Mouse (Mus musculus) ES-CJ7 (cell line): ENCODE measurements around the gene Slc16a10.

Experiments
- DNase-seq: peaks from one replicate; pipeline ENCODE4 v3.0.0; 2011; ENCODE audit warnings: low read depth, low spot score

The Slc16a10 gene

GRCm38 (mm10) chr10:40109520-40109919 is 32.5 kb downstream of the Slc16a10 start:
- DNase-seq: no peak

GRCm38 (mm10) chr10:40108992-40109391 is 33.1 kb downstream of the Slc16a10 start:
- DNase-seq: no peak

GRCm38 (mm10) chr10:40107995-40108394 is 34.1 kb downstream of the Slc16a10 start:
- DNase-seq: no peak

- no peak for DNase-seq
Observed at GRCm38 (mm10) chr10:40105174-40105573, 36.9 kb downstream of the Slc16a10 start.

- no peak for DNase-seq
Observed at GRCm38 (mm10) chr10:40103790-40104189, 38.3 kb downstream of the Slc16a10 start.

GRCm38 (mm10) chr10:40102986-40103385 is 39.1 kb downstream of the Slc16a10 start:
- DNase-seq: no peak

DNA sequence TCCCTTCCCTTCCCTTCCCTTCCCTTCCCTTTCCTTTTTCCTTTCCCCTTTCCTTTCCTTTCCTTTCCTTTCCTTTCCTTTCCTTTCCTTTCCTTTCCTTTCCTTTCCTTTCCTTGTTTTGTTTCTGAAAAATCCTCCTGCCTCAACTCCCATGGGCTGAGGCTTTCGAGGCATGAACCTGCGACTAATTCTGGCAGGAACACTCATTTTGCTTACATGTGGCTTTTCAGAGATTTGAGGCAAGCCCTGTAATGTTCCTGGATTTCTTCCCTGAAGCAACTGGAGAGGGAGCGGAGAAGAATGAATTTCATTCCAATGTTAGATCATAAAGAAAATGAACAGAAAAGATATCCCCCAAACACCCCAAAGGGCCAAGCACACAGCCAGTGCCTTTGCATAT is 39.9 kb downstream of the Slc16a10 start:
- no peak for DNase-seq

GRCm38 (mm10) chr10:40098441-40098840 is 43.6 kb downstream of the Slc16a10 start:
- DNase-seq: no peak

- DNase-seq: no peak
Observed at GRCm38 (mm10) chr10:40097519-40097918, 44.5 kb downstream of the Slc16a10 start.

- no peak for DNase-seq
Observed at GRCm38 (mm10) chr10:40094752-40095151, 47.3 kb downstream of the Slc16a10 start.

DNA sequence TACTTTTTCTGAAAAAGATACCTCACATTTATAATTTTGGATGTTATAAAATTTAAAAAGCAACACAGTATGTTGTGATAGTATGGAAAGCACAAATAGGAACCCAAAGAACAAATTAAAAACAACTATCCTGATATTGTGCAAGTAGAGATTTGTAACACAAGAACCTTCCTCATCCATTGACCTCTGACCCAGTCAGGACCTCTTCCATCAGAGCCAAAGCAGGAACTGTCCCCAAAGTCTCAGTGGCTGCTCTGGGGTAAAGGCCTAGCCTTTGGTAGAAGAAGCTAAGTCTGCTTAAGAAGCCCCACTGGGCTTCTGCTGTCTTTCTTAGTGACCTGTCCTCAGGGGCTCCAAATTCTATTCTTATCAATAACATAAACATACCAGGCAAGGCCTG is 48.5 kb downstream of the Slc16a10 start:
- DNase-seq: no peak

DNA sequence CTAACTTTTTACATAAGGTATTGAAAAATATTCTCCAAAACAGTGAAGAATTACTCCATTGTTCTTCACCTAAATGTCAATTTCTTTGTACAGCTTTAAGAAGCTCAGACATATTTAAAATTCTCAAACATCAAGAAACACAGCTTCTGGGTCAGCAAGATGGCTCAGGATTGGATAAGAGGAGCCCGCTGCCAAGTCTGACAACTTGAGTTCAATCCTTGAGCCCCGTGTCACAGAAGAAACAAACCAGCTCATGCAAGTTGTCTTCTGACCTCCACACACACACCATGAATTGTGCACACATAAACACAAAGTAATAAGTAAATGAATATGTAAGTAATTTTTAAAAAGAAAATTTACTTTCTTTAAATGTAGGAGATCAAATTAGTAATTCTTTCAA is 50.6 kb downstream of the Slc16a10 start:
- no peak for DNase-seq

DNA sequence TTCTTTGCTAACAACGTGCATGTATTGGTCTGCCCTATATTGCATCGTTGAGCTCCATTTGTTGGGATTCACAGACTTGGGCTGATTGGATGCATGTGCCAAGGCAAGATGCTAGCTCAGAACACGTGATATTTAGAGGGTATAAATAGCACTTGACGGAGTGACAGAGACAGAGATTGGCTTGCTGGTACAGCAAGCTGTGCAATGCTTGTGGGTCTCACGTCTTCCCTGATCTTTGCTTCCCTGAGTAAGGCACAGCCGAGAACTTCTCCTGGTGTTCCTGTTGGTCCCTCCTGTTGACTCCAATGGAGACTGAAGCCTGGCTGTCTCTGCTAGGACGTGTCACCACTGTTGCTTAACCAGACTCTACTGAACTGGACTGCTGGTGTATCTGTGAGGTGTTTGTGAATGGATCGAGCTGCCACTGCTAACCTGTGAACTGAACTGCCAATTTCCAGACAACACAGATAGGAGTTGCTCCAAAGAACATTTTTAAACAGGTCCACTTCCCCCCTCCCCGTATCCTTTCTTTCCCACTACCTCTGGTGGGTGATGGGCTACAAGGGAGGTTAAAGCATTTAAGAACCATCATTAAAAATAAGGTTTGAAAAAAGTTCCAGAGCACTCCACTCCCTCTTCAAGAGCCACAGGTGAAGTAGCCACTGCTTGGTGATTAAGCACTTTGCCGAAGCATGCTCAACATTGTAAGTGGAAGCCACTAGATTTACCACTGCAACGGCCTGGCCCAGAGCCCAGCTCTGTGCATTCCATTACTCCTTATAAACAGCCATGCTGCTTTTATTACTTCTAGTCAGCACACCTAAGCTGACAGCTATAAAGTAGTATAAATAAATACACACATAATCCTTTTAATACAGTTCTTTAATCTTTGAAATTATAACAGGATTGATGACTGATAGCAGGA is 51.3 kb downstream of the Slc16a10 start:
- no peak for DNase-seq

DNA sequence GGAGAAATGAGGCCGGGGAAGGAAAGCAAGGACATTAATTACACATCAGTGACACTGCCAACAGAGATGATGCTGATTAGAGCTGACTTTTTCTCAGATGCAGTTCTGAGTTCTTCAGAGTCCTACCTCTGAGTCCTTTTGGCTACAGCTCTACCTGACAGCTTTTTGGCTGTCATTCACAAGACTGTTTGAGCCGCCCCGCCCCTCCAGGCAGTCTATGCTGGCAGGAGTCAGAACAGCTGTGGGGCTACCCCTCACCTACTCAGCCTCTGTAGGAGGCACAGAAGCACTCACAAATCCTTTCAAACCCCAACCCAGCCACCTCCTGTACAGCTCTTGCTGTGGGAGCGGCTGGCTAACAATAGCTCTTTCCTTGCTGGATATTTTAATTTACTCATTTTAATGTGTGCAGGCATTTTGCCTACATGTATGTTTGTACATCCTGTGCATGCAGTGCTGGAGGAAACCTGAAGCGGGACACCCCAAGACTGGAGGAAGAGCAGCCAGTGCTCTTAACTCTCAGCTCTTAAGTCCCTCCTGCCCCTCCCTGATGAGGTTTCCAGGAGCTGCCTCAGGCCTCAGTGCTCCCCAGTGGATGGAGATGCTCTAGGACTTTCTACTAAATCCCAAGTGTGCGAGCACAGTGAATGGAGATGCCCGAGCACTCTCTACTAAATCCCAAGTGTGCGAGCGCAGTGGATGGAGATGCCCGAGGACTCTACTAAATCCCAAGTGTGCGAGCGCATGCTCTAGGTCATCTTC is 57.5 kb downstream of the Slc16a10 start:
- no peak for DNase-seq

GRCm38 (mm10) chr10:40083556-40083955 is 58.5 kb downstream of the Slc16a10 start:
- DNase-seq: no peak

DNA sequence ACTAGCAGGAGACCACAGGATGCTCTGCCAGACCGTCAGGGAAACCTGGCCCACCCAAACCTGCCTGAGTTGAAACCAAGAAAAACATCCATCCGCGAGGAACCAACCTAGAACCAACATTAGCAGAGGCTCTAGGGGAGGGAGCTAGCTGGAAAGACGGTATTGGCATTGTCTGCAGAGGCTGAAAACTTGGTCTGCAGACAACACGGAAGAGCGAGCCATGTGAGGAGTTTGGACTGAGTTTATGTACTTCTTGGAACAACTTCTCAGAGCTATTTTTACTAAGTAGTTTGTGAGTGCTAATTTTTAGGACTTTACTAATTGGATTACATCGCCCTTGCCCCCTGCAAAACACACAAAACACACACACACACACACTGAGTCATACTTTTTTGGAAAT is 59.4 kb downstream of the Slc16a10 start:
- no peak for DNase-seq

DNA sequence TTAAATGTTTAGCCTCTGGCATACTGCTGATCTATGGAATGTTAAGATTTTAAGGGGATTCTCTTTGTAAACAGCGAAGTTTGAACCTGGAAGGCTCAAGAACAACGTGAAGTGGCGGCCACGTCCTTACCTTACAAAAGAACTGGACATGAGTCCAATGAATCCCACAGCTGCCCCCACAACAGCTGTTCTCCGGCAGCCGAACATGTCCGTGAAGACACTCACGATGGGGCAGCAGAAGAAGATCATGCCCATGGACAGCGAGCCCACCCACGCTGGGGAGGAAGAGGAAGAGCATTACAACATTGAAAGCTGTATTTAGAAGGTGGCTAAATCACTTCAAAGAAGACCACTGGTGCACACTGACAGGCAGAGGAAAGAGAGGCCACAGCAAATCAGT is 61.5 kb downstream of the Slc16a10 start:
- no peak for DNase-seq

DNA sequence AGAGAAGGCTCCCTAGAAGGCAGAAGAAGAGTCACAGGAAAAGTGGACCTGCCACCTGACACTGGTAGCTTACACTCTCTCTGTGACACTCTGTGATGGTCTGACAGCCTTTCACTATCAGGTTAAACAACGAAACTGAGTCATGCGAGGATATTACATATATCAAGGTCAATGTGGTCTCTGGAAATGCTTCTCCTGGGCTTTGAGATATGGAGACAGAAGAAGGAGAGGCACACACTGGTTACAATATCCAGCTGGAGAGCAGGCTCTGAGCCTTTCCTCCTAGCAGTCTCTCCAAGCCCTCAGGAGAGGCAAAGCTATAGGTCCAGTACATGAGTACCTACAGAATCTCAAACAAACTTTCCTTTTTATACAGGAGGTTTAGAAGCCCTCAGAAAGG is 62.8 kb downstream of the Slc16a10 start:
- DNase-seq: no peak

- DNase-seq: no peak
Observed at GRCm38 (mm10) chr10:40077960-40078353, 64.1 kb downstream of the Slc16a10 start.

- no peak for DNase-seq
Observed at GRCm38 (mm10) chr10:40077346-40077959, 64.6 kb downstream of the Slc16a10 start.

DNA sequence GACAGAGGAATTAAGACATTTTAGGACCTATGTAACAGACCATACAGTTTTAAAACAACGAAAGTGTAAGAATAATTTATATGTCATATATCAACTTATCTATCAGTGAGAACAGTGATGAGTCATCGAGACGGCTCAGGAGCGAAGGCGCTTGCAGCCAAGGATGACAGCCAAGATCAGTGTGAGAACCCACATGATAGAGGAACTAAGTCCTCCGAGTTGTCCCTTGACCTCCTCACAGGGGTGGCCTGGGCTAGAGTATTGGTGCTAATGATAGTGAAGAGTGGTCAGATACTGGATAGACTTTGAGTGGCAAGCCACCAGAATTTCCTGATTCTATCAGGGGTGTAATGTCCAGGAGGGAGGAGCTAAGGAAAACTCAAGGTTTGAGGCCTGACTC is 68.5 kb downstream of the Slc16a10 start:
- DNase-seq: no peak

GRCm38 (mm10) chr10:40070684-40071083 is 71.4 kb downstream of the Slc16a10 start:
- no peak for DNase-seq
